Mouse (Mus musculus): Measurements from ENCODE around the gene Fgd2.
"Not testable (repeated sequence)": the region's sequence is repeated elsewhere in the genome, so short reads cannot be mapped to it uniquely, and the experiment has no call there.

Fgd2 gene

GRCm38 (mm10) chr17:29336266-29336990 lies 24.3 kb upstream of the Fgd2 start:
- no peak for DNase-seq (ENCODE audit: low read depth, low spot score)

GRCm38 (mm10) chr17:29337979-29338823 lies 22.5 kb upstream of the Fgd2 start:
- DNase-seq (ENCODE audit: low read depth, low spot score) = no peak

- no peak for DNase-seq (ENCODE audit: low read depth, low spot score)
These were observed 21.4 kb upstream of the Fgd2 start for GRCm38 (mm10) chr17:29339170-29339768.

- peak; percentile 46 for DNase-seq (ENCODE audit: low read depth, low spot score)
These were observed 20.1 kb upstream of the Fgd2 start for GRCm38 (mm10) chr17:29340406-29341261.

GRCm38 (mm10) chr17:29341591-29342003 lies 19.1 kb upstream of the Fgd2 start:
- DNase-seq (ENCODE audit: low read depth, low spot score) = peak; percentile 61

- DNase-seq (ENCODE audit: low read depth, low spot score) = peak; percentile 72
These were observed 18.5 kb upstream of the Fgd2 start for GRCm38 (mm10) chr17:29342010-29342910.

GRCm38 (mm10) chr17:29343241-29343640 lies 17.5 kb upstream of the Fgd2 start:
- DNase-seq (ENCODE audit: low read depth, low spot score) = peak; percentile 51

GRCm38 (mm10) chr17:29345272-29345671 lies 15.4 kb upstream of the Fgd2 start:
- no peak for DNase-seq (ENCODE audit: low read depth, low spot score)

GRCm38 (mm10) chr17:29346496-29347125 lies 14.1 kb upstream of the Fgd2 start:
- DNase-seq (ENCODE audit: low read depth, low spot score) = peak; percentile 74

- DNase-seq (ENCODE audit: low read depth, low spot score) = no peak
These were observed 13.5 kb upstream of the Fgd2 start for GRCm38 (mm10) chr17:29347126-29347644.

GRCm38 (mm10) chr17:29347645-29348256 lies 13.0 kb upstream of the Fgd2 start, which contains the start of gene Mtch1:
Mtch1 (minus strand) TSS chr17:29347934.
- DNase-seq (ENCODE audit: low read depth, low spot score) = peak; percentile 95

- no peak for DNase-seq (ENCODE audit: low read depth, low spot score)
These were observed 11.7 kb upstream of the Fgd2 start for GRCm38 (mm10) chr17:29348996-29349395.

GRCm38 (mm10) chr17:29351056-29351455 lies 9.7 kb upstream of the Fgd2 start:
- DNase-seq (ENCODE audit: low read depth, low spot score) = not testable (repeated sequence)

- DNase-seq (ENCODE audit: low read depth, low spot score) = no peak
These were observed 5.3 kb upstream of the Fgd2 start for GRCm38 (mm10) chr17:29355461-29355840.

GRCm38 (mm10) chr17:29355841-29356478 lies 4.8 kb upstream of the Fgd2 start:
- no peak for DNase-seq (ENCODE audit: low read depth, low spot score)

GRCm38 (mm10) chr17:29356479-29356856 lies 4.2 kb upstream of the Fgd2 start:
- DNase-seq (ENCODE audit: low read depth, low spot score) = no peak

- DNase-seq (ENCODE audit: low read depth, low spot score) = no peak
These were observed 3.8 kb upstream of the Fgd2 start for GRCm38 (mm10) chr17:29356882-29357281.

GRCm38 (mm10) chr17:29358928-29359327 lies 1.8 kb upstream of the Fgd2 start:
- no peak for DNase-seq (ENCODE audit: low read depth, low spot score)

All from 3T3-L1 (cell line).